Mouse (Mus musculus): ENCODE data around the gene Lmx1a. TPM values are rescaled to one million over a fixed set of nuclear protein-coding genes. Genes with fewer than 3 reads are reported as not detected.

Gene Lmx1a
- polyA plus RNA-seq, 1 experiment from 2014 or later = 0.68 TPM

GRCm38 (mm10) chr1:167820031-167820430, 131.0 kb downstream of the Lmx1a start:
- Histone ChIP-seq H3K9ac (replicated peaks) (no peak overlapping the region), H3K27me3 (replicated peaks) (no peaks in the 10 kb centered on the region), H3K27ac (replicated peaks) (no peak overlapping the region), H3K36me3 (no peaks in the 10 kb centered on the region), H3K4me1 (peaks cover 12% of the 10 kb centered on the region), H3K4me3 (replicated peaks) (no peak overlapping the region), H3K4me2 (no peak overlapping the region), H3K9me3 (replicated peaks) (no peaks in the 10 kb centered on the region)
- 95% methylated on average over 6 of the region's 6 CpGs for WGBS
- no peak for ATAC-seq (ENCODE audit: low FRiP score)

GRCm38 (mm10) chr1:167821125-167821524, 132.1 kb downstream of the Lmx1a start:
- H3K9me3 ChIP-seq (replicated peaks) = no peaks in the 10 kb centered on the region
- H3K27me3 ChIP-seq (replicated peaks) = no peaks in the 10 kb centered on the region
- H3K4me2 ChIP-seq = no peak overlapping the region
- no peak overlapping the region for H3K4me3 ChIP-seq (replicated peaks)
- 50% methylated on average over 1 of the region's 1 CpGs for WGBS
- no peak overlapping the region for H3K27ac ChIP-seq (replicated peaks)
- H3K4me1 ChIP-seq = peaks cover 12% of the 10 kb centered on the region
- no peaks in the 10 kb centered on the region for H3K36me3 ChIP-seq
- H3K9ac ChIP-seq (replicated peaks) = no peak overlapping the region
- no peak for ATAC-seq (ENCODE audit: low FRiP score)

GRCm38 (mm10) chr1:167830291-167830690, 141.3 kb downstream of the Lmx1a start:
- no peaks in the 10 kb centered on the region for H3K36me3 ChIP-seq
- ATAC-seq (ENCODE audit: low FRiP score) = no peak
- no peak overlapping the region for H3K27ac ChIP-seq (replicated peaks)
- H3K4me2 ChIP-seq = no peak overlapping the region
- 89% methylated on average over 7 of the region's 7 CpGs for WGBS
- no peak overlapping the region for H3K4me3 ChIP-seq (replicated peaks)
- H3K4me1 ChIP-seq = no peaks in the 10 kb centered on the region
- H3K27me3 ChIP-seq (replicated peaks) = no peaks in the 10 kb centered on the region
- no peak overlapping the region for H3K9ac ChIP-seq (replicated peaks)
- H3K9me3 ChIP-seq (replicated peaks) = no peaks in the 10 kb centered on the region

GRCm38 (mm10) chr1:167831601-167832000, 142.6 kb downstream of the Lmx1a start:
- WGBS = 93% methylated on average over 3 of the region's 3 CpGs

GRCm38 (mm10) chr1:167854801-167855200, 165.8 kb downstream of the Lmx1a start:
- Histone ChIP-seq H3K27me3 (replicated peaks) (no peaks in the 10 kb centered on the region), H3K9ac (replicated peaks) (no peak overlapping the region), H3K4me1 (no peaks in the 10 kb centered on the region), H3K9me3 (replicated peaks) (no peaks in the 10 kb centered on the region), H3K27ac (replicated peaks) (no peak overlapping the region), H3K4me2 (no peak overlapping the region), H3K36me3 (no peaks in the 10 kb centered on the region), H3K4me3 (replicated peaks) (no peak overlapping the region)
- no peak for ATAC-seq (ENCODE audit: low FRiP score)
- WGBS = 39% methylated on average over 4 of the region's 4 CpGs

More at GRCm38 (mm10) chr1:167831601-167832000, 142.6 kb downstream of the Lmx1a start:
- Histone ChIP-seq H3K4me1 (no peaks in the 10 kb centered on the region), H3K9me3 (replicated peaks) (no peaks in the 10 kb centered on the region), H3K4me2 (no peak overlapping the region), H3K9ac (replicated peaks) (no peak overlapping the region), H3K27ac (replicated peaks) (no peak overlapping the region), H3K36me3 (no peaks in the 10 kb centered on the region), H3K4me3 (replicated peaks) (no peak overlapping the region), H3K27me3 (replicated peaks) (no peaks in the 10 kb centered on the region)
- ATAC-seq (ENCODE audit: low FRiP score) = no peak

GRCm38 (mm10) chr1:167872028-167872427, 183.0 kb downstream of the Lmx1a start:
- WGBS = 58% methylated on average over 1 of the region's 1 CpGs
- Histone ChIP-seq H3K4me3 (replicated peaks) (no peak overlapping the region), H3K27ac (replicated peaks) (no peak overlapping the region), H3K9ac (replicated peaks) (no peak overlapping the region), H3K27me3 (replicated peaks) (no peaks in the 10 kb centered on the region), H3K36me3 (no peaks in the 10 kb centered on the region), H3K4me2 (no peak overlapping the region), H3K9me3 (replicated peaks) (no peaks in the 10 kb centered on the region), H3K4me1 (no peaks in the 10 kb centered on the region)
- no peak for ATAC-seq (ENCODE audit: low FRiP score)

- no peak overlapping the region for H3K4me3 ChIP-seq (replicated peaks)
- no peaks in the 10 kb centered on the region for H3K4me1 ChIP-seq
- H3K36me3 ChIP-seq = no peaks in the 10 kb centered on the region
- no peak for ATAC-seq (ENCODE audit: low FRiP score)
- no peak overlapping the region for H3K4me2 ChIP-seq
- H3K9ac ChIP-seq (replicated peaks) = no peak overlapping the region
- WGBS = 75% methylated on average over 3 of the region's 3 CpGs
- H3K27ac ChIP-seq (replicated peaks) = no peak overlapping the region
- no peaks in the 10 kb centered on the region for H3K9me3 ChIP-seq (replicated peaks)
- H3K27me3 ChIP-seq (replicated peaks) = no peaks in the 10 kb centered on the region
Measured at GRCm38 (mm10) chr1:167874099-167874498, 185.1 kb downstream of the Lmx1a start.

- no peak for ATAC-seq (ENCODE audit: low FRiP score)
- H3K4me3 ChIP-seq (replicated peaks) = no peak overlapping the region
- no peaks in the 10 kb centered on the region for H3K36me3 ChIP-seq
- H3K27me3 ChIP-seq (replicated peaks) = no peaks in the 10 kb centered on the region
- H3K27ac ChIP-seq (replicated peaks) = no peak overlapping the region
- no peaks in the 10 kb centered on the region for H3K9me3 ChIP-seq (replicated peaks)
- no peaks in the 10 kb centered on the region for H3K4me1 ChIP-seq
- H3K4me2 ChIP-seq = no peak overlapping the region
- H3K9ac ChIP-seq (replicated peaks) = no peak overlapping the region
- WGBS = 80% methylated on average over 4 of the region's 4 CpGs
Measured at GRCm38 (mm10) chr1:167877931-167878330, 188.9 kb downstream of the Lmx1a start.

GRCm38 (mm10) chr1:167878354-167878753, 189.3 kb downstream of the Lmx1a start:
- Histone ChIP-seq H3K4me1 (no peaks in the 10 kb centered on the region), H3K4me2 (no peak overlapping the region), H3K9me3 (replicated peaks) (no peaks in the 10 kb centered on the region), H3K27ac (replicated peaks) (no peak overlapping the region), H3K36me3 (no peaks in the 10 kb centered on the region), H3K27me3 (replicated peaks) (no peaks in the 10 kb centered on the region), H3K9ac (replicated peaks) (no peak overlapping the region), H3K4me3 (replicated peaks) (no peak overlapping the region)
- WGBS = 80% methylated on average over 11 of the region's 11 CpGs
- ATAC-seq (ENCODE audit: low FRiP score) = no peak

GRCm38 (mm10) chr1:167885776-167886175, 196.7 kb downstream of the Lmx1a start:
- Histone ChIP-seq H3K27me3 (replicated peaks) (peaks cover 4% of the 10 kb centered on the region; the same call in 1 of the 2 replicates), H3K36me3 (no peaks in the 10 kb centered on the region), H3K4me3 (replicated peaks) (no peak overlapping the region), H3K27ac (replicated peaks) (no peak overlapping the region), H3K9me3 (replicated peaks) (no peaks in the 10 kb centered on the region), H3K4me1 (0 out of 2 replicates have a peak, but pooled peaks cover 4% of the 10 kb centered on the region), H3K4me2 (no peak overlapping the region), H3K9ac (replicated peaks) (no peak overlapping the region)
- 89% methylated on average over 5 of the region's 5 CpGs for WGBS
- no peak for ATAC-seq (ENCODE audit: low FRiP score)

GRCm38 (mm10) chr1:167888120-167888519, 199.1 kb downstream of the Lmx1a start:
- Histone ChIP-seq H3K27ac (replicated peaks) (no peak overlapping the region), H3K4me1 (0 out of 2 replicates have a peak, but pooled peaks cover 4% of the 10 kb centered on the region), H3K9me3 (replicated peaks) (no peaks in the 10 kb centered on the region), H3K9ac (replicated peaks) (no peak overlapping the region), H3K36me3 (no peaks in the 10 kb centered on the region), H3K4me2 (peak overlapping the region; percentile 36; the same call in 1 of the 2 replicates), H3K4me3 (replicated peaks) (no peak overlapping the region), H3K27me3 (replicated peaks) (peaks cover 4% of the 10 kb centered on the region; the same call in 1 of the 2 replicates)
- WGBS = 65% methylated on average over 5 of the region's 5 CpGs
- ATAC-seq (ENCODE audit: low FRiP score) = no peak

GRCm38 (mm10) chr1:167888816-167889215, 199.8 kb downstream of the Lmx1a start:
- peak; percentile 65; the same call in 1 of the 2 replicates for ATAC-seq (ENCODE audit: low FRiP score)
- peaks cover 4% of the 10 kb centered on the region; the same call in 1 of the 2 replicates for H3K27me3 ChIP-seq (replicated peaks)
- no peak overlapping the region; the same call in 1 of the 2 replicates for H3K4me3 ChIP-seq (replicated peaks)
- no peaks in the 10 kb centered on the region for H3K9me3 ChIP-seq (replicated peaks)
- no peak overlapping the region for H3K9ac ChIP-seq (replicated peaks)
- peak overlapping the region; percentile 36 for H3K4me2 ChIP-seq
- H3K4me1 ChIP-seq = 0 out of 2 replicates have a peak, but pooled peaks cover 4% of the 10 kb centered on the region
- H3K36me3 ChIP-seq = no peaks in the 10 kb centered on the region
- H3K27ac ChIP-seq (replicated peaks) = no peak overlapping the region
- 27% methylated on average over 9 of the region's 9 CpGs for WGBS
